Mouse (Mus musculus) urinary bladder, postnatal 36 days (tissue): Measurements from ENCODE around the gene Map2k7.
A peak's percentile ranks its signal among the peaks of the same experiment; 100 is the strongest.

ENCODE experiments used
- DNase-seq, 2 experiments: peaks; one replicate each; pipeline ENCODE4 v3.0.0; 2022; ENCODE audit warnings: low spot score in 2 of 2, mixed read lengths in 1 of 2

Gene Map2k7

DNA sequence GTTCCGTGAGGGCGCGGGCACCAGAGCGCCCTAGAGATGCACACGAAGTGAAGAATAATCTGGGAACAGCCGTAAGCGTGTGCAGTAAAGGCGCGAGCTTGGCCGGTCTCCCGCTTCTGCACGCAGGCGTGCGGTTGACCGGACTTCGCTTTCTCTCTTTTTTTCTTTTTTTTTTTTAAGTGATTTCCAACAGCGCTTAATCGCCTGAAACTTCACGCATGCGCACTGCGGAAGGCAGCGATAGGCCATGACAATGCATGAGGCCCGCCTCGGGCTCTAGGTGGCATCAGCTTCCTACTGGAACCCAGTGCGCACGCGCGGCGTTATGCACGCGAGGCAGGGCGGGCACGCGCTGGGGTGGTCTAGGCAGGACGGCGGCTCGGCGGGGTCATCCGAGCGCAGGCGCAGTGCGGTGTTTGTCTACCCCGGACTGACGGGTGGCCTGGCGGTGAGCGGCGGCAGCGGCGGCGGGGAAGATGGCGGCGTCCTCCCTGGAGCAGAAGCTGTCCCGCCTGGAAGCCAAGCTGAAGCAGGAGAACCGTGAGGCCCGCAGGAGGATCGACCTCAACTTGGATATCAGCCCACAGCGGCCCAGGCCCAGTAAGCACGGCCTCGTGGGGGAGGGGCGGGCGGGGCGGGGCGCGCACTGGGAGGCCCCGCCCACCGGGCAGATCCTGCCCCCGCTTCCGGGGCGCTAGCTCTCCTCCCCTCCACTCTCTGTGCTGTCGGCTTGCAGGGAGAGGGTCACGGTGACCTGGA, at the start of gene Map2k7, which contains the start of gene Gm49320:
Gene Map2k7, plus strand, starts transcription at position 307 of the 759 bp plus-strand sequence.
Gene Gm49320, plus strand, starts transcription at position 432 of the 759 bp plus-strand sequence.
- DNase-seq, result peak; percentile 98 to 100

DNA sequence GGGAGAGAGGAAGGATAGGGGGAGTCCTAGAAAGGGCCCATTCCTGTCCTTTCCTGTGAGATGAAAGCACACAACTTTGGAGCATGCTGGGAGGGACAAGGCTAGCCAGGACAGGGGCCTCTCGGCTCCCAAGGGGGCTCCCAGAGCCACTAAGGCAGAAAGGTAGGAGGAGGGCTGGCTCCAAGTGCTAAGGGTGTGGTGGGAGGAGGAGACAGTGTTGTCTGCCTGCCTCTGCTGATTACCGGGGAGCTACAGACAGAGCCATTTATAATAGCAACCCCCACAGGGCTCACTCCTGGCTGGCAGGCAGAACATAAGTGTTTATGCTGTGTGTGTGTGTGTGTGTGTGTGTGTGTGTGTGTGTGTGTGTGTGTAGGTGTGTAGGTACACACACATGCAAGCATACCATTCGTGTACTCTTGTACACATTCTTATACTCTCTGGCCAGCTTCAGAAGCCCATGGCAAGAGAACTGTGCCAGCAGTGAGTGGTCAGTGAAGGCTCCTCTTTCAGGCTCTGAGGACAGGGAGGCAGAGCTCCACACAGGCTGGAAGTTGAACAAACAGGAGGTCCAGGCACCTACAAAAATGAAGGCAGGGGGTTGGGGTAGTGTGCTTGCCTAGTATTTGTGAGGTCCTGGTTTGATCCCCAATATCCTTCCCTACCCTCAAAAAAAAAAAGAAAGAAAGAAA, 49.4 kb upstream of the Map2k7 start:
- DNase-seq, result no peak

DNA sequence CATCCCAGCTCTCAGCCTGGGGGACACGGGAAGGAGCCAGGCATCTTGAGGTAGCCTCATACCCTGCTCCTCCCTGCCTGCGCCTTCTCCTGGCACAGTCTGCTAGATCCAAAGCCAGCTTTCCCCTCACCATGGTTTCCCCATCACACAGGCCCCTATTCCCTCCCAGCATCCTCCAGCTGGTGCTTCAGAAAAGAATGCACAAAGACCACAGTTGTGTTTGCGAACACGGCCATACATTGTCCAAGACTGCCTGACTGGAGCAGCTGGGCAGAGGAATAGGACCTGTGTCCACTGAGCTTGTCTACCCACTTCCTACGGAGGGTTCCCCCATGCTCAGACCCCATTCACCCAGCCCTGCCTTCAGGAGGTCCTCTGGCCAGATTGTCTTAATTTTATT, 46.2 kb upstream of the Map2k7 start:
- no peak for DNase-seq

DNA sequence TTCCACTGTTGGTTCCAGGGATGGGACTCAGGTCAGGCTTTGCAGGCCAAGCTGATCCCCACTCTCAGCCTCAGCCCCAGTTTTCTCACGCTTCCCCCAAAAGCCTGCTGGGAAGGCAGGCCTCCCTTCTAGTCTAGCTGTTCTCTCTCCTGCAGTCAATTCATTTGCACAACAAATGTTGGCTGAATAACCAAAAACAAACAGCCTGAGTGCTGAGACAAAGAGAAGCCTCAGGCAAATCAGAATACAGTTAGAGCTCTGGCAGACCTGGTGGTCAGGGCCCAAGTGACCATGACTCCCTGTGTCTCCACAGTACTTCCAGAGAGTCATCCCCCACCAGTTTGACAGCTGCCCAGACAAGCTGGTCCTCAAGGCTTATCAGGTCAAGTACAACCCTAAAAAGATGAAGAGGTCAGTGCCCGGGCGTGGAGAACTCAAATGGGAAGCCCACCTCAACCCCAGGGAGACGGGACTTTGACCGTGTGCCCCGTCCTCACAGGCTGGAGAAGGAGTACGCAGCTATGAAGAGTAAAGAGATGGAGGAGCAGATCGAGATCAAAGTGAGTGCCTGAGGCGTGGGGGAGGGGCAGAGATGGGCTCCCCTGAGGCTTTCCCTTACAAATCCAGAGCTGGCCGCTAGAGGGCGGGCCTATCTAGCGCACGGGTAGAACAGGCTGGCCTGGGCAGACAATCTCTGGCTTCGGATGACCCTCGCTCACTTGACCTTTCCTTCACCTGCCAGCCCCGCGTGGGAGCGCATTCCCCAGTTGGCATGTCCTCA, 45.5 kb upstream of the Map2k7 start:
- peak; percentile 84 to 86 for DNase-seq

DNA sequence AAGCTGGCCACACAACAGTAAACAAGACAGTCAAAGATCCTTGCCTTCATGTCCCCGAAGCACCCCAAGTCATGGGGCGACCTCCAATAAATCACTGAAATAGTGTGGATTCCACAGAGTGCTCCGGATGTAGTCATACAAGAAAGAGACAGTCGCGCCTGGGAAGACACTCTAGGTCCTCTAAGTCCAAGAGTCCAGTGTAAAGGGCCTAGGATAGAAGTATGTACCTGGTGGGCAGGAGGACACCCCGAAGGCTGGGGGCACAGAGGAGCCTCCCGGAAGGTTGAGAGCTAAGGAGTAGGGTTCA, 45.0 kb upstream of the Map2k7 start:
- DNase-seq, result no peak

DNA sequence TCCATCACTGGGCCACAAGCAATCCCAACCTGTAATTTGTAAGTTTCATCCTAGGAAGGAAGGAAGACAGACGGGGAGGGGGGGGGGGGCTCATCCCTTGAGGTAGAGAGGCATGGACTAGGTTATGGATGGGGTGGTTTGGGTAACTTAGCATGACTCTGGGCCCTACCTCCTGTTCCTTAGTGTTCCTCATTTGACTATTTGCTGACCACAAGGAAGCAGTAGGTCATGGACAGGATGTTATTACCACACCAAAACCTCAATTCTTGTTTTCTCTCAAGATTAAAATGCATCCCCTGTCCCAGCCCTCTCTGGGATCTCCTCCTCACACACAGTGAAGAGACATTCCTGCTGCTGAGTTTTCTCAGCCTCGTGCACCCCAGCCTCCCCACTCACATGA, 37.2 kb upstream of the Map2k7 start:
- no peak for DNase-seq

DNA sequence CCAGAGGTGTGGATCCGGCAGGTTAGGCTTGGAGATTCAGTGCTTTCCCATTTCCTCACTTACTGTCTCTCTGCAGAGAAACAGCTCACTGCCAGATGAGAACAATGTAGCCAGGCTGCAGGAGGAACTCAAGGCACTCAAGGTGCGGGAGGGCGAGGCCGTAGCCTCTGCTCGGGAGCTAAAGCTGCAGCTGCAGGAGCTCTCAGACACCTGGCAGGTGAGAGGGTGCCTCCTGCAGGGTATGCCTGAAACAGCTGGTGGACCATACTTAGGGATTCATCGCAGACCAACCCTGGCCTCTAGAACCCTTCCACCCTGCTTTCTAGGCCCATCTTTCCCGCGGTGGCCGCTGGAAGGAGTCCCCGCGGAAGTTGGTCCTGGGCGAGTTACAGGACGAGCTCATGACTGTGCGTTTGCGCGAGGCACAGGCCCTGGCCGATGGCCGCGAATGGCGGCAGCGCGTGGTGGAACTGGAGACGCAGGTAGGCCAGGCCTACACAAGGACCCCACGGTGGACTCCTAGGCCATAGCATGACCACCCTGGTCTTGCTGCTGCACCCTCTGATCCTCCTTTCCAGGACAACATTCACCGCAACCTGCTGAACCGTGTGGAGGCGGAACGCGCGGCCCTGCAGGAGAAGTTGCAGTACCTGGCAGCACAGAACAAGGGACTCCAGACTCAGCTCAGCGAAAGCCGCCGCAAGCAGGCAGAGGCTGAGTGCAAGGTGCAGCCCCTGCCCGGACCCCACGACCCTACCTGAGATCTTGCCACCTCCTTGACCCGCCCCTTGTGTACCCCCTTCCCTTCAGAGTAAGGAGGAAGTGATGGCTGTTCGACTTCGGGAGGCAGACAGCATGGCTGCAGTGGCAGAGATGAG, 33.1 kb upstream of the Map2k7 start:
- DNase-seq, result no peak

DNA sequence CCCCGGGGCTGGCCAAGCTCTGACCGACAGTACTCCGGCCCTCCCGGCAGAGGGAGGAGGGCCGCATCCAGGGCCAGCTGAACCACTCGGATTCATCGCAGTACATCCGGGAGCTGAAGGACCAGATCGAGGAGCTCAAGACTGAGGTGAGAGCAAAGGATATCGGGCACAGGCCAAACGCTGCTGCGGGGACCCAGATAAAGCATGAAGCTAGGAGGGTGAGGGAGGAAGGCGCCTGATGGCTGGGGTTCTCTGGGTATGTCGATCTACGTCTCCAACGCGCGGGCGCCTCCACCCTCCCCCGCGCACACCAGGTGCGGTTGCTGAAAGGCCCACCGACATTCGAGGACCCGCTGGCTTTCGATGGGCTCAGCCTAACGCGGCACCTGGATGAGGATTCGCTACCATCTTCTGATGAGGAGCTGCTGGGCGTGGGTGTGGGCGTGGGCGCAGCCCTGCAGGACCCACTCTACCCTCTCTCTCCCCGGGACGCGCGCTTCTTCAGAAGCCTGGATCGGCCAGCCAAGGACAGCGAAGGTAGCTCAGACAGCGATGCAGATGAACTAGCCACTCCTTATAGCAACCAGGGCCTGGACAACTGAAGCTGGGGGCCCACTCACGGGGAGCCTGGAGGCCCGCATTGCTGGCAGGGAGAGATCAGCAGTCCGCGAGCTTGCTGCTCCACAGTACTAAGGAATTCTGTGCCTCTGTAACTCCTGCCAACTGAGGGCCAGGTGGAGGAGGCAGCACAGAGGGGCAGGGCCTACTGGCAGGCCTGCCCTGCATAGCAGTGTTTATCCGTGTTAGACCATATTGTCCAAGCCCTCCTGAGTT, 32.1 kb upstream of the Map2k7 start:
- no peak for DNase-seq

DNA sequence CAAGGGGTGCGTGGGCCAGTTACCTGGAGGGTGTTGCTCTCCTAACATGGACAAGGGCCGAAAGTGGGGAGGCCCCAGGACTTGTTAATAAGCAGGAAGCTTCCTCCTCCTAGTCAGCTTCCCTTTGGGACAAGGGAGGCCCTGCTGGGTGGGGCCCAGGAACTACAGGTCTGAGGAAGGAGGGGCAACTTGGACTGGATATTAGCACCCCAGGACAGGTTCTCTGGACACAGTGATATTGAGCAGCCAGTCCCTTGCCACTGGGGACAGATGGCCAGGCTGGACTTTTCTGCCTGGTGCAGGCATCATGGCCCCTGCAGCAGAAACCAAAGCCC, 31.6 kb upstream of the Map2k7 start:
- DNase-seq, result no peak

DNA sequence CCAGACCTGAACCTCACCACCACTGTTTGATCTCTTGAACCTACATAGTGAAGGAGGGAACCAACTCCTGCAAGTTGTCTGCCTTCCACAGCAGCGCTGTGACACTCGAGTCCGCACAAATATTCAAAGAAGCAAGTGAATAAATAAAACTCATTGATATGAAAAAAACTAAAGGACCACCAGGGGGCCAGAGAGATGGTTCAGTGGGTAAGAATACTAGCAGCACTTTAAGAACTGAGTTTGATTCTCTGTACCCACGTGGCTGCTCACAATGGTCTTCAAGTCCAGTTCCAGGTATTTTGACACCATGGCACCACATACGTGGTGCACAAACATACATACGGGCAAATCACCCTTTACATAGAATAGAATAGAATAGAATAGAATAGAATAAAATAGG, 27.4 kb upstream of the Map2k7 start:
- DNase-seq, result no peak

DNA sequence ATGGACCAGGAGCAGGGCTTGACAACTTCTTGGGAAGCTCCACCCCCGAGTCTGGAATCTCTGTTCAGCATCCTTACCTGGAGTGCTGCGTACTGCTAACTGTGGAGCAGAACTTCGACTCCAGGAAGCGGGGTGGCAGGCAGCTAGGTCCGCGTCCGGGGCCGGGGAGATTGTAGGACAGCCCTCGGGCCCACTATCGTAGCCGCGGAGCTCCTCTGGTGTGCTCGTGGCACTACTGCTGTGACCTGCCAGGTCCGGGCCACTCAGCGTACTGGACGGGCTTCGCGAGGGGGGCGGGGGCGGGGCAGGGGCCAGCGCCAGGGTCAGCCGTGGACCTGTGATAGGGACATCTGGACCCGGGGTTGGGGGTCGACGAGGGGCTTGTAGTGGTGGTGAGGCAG, 25.7 kb upstream of the Map2k7 start:
- DNase-seq, result peak; percentile 13 to 16

DNA sequence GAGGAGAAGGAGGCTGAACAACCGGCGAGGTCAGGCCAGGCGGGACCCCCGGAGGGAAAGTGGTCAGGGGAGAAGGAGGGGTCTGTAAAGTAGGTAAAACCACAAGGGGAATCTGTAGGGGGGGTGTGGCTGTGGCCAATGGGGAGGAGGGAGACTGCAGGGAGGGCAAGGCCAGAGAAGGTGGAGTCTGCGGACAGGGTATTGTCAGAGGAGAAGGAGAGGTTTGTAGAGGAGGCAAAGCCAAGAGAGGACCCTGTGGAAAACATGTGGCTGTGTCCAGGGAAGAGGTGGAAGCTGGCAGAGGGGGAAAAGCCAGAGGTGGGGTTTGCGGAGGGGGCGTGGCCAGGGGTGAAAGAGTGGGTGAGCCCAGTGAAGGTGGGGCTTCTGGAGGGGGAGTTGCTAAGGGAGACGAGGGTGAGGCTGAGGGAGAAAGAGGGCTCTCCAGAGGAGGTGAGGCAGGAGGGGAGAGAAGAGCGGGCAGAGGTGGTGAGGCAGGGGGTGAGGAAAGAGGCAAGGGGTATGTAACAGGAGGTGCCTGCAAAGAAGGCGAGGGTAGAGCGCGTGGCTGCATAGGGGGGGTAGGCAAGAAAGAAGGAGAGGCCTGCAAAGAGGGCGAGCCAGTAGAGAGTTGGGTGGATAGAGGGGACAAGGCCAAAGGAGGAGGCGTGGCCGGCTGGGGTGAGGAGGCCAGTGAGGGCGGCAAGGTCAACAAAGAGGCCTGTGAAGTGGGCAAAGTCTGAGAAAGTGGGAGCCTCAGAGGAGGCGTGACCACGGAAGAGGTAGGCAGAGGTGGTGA, 25.1 kb upstream of the Map2k7 start:
- peak; percentile 60 to 66 for DNase-seq

DNA sequence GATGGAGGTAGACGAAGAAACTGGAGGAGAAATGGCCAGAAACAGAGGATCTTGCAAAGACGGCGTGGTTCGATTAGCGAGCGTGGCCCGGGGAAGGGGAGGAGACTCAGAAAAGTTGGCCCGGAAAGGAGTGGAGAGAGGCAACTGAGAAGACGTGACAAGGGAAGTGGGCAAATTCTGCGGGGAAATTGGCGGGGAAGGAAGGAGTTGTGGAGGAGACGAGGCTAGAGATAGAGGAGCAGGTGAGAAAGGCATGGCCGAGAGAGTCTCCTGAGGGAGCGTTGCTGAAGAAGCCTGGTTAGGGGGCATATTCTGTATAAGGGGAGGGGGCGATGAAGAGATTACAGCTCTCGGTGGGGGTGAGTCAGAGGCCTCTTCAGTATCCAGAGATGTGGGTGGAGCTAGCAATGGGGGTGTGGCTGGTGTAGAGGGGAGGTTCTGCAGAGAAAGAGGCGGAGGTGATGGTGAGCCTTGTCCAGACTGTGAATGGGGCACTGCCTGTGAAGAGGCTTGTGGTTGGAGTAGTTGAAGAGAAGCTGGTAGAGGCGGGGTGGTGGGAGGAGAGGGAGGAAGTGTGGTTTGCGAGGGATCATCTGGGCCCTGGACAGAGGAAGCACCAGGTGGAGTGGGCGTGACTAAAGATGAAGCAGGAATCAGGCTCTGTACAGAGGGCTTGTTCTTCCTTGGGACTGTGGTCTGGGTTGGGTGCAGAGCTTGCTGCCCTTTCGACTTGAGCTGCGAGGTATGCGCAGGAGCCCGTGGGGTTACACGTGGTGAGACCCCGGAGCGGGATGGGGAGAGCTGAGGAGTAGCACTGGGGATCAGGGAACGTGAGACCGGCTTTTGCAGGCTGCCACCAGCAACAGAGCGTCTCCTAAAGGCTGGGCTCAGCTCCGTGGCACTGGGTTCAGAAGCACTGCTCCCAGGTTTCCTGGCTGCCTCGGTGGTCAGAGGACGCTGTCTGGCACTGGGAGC, 24.2 kb upstream of the Map2k7 start:
- peak; percentile 67 to 76 for DNase-seq

DNA sequence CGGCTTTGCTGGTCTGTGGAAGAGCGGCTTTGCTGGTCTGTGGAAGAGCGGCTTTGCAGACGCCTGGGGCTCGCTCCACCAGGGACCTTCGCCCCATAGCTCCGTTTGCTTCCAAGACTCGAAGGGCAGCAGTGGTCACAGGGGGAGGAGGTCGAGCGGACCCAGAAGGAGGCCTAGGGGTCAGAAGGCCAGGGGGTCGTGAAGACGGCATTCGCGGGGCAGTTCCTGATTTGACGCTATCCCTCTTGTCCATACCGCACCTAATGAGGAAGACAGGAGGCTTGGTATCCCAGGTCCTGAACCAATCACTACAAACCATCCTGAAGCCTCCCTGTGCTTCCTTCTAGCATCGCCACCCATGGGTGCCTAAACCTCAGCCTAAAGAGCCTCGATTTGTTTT, 22.2 kb upstream of the Map2k7 start:
- DNase-seq, result no peak

DNA sequence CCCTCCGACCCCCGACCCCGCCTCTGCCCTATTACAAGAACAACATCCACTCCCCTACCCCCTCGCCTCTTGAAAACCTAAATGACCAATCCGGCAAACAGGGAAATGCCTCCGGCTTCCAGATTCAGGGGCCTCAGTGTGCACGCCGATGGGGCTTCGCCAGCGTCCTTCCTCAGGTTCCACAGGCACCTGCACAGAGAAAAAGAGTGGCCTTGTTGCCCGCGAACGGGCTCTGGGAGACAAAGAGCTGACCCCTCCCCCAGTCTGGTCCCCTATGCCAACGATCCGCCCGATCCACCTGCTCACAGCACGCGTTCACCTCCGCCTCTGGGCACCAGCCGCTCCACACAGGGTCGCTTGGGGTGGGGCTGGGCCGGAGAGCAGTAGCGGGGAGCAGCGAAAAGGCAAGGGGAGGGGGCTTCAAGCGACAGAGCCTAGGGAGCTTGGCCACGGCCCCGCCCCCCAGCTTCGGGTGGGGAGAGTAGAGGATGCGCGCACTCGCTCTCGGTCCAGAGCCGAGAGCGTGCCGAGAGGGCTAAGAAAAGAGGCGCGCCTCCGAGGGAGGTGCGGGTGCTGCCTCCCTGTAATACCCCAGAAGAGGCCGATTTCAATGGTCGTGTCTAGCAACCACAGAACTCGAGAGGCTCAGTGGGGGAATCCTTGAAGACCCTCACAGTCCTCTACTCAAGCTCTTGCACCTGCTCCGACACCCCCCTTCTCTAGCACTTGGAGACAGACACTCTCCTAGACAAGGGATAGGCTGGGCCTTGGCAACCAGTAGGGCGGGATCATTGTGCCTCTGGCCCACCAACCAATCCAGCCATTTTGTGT, 21.5 kb upstream of the Map2k7 start, which contains the start of gene Prr36:
Gene Prr36, minus strand, starts transcription at position 669 of the 831 bp plus-strand sequence.
- DNase-seq, result no peak

DNA sequence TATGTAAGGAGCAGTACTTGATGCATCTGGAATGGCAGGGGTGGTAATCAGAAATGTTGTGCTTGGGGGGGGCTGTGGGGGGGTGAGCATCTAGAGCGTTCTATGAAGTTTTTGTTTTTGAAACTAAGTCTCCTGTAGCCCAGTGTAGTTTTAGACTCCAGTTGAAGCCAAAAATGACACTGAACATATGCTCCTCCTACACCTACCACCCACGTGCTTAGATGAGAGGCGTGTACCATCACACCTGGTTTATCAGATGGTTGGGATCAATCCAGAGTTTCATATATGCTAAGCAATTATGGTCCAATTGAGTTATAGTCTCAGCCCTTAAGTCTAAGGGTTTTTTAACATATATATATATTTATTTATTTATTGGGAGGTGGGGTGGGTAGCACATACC, 18.9 kb upstream of the Map2k7 start:
- DNase-seq, result no peak

DNA sequence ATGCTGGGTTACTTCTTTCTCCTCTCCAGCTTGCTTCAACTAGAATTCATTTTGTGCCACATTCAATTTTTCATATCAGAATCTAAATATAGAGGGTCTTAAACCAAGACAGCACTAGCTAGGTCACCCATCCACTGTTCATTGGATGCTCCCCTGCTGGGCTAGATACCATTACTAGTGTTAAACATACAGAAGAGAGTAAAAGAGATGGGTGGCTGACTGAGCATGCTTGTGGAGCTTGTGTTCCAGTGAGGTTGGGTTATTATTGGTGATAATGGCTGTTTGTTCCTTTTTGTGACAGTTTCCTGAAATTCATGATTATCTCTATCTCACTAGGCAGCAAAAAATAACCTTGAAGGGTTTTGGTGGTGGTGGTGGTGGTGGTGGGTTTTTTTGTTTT, 16.5 kb upstream of the Map2k7 start:
- no peak for DNase-seq

DNA sequence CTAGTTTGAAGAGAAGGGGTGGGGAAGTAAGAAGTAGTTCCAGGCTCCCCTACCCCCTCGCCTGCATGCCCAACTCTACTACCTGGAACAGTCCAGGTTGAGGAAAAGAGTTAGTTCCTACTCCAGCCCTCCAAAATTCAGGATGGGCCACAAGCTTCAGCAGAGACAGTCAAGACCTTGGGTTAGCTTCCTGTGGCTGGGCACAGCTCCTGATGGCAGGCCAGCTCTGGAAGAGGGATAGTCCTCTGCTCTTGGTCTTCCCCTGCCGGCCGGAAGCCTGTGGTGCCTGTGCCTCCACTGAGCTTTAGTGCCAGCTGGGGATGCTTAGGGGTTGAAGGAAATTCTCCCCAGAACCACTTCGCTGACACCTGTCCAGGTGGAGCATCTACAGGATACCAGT, 12.2 kb upstream of the Map2k7 start:
- DNase-seq, result no peak
